Mouse (Mus musculus): ENCODE measurements around the gene Tagap. TPM values are rescaled to one million over a fixed set of nuclear protein-coding genes. Genes with fewer than 3 reads are reported as not detected.

Tagap gene
- polyA plus RNA-seq, 1 experiment from 2014 or later, result 0.43 TPM

DNA sequence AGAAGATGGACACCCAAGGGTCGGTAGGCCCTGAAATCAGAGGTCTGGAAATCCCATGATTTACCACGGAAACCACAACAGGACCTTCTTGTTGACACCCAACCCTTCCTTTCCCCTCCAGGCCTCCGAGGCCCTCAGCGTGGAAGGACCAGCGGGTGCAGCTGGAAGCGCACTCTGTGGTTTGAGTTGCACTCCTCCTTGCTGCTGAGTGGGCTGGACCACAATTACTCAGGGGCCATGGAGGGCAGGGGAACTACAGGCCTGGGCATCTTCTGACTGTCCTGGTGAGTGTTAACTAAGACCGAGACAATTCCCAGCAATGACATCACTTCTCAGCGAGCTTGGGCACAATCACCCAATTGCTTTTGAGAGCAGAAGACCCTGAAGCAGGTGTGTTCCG lies 36.8 kb upstream of the Tagap start:
- Histone ChIP-seq H3K9me3 (ENCODE audit: control insufficient read depth, low read length) (no peaks in the 10 kb centered on the region), H3K4me3 (replicated peaks; ENCODE audit: low read length) (no peak overlapping the region), H3K9ac (replicated peaks; ENCODE audit: low read depth, low read length) (no peak overlapping the region), H3K36me3 (ENCODE audit: control insufficient read depth, insufficient read depth) (no peaks in the 10 kb centered on the region), H3K27ac (ENCODE audit: low read length) (no peak overlapping the region), H3K4me2 (ENCODE audit: low read length) (no peak overlapping the region), H3K27me3 (replicated peaks; ENCODE audit: control insufficient read depth, insufficient read depth, low read length) (no peaks in the 10 kb centered on the region), H3K4me1 (replicated peaks; ENCODE audit: control insufficient read depth, insufficient read depth, low read length) (no peaks in the 10 kb centered on the region)
- WGBS, result 87% methylated on average over 9 of the region's 9 CpGs
- ATAC-seq, result no peak

DNA sequence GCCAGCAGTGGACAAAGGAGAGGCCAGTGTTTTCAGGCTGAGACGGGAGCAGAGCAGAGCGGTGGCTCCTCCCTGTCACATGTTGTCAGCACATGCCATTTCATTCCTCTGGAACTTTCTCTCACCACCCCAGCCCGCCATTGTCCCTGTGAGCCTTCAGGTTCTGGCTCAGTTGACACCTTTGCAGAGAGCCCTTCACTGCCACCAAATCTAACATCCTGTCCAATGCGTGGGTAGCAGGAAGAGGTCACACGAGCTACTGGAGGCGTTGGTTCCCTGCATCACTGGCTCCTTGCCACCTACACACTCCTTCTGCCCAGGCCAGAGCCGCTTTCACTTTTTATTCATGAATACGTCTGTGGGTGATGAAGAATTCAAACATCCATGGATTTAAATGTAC lies 33.1 kb upstream of the Tagap start:
- Histone ChIP-seq H3K9ac (replicated peaks; ENCODE audit: low read depth, low read length) (no peak overlapping the region), H3K4me2 (ENCODE audit: low read length) (no peak overlapping the region), H3K27ac (ENCODE audit: low read length) (no peak overlapping the region), H3K9me3 (ENCODE audit: control insufficient read depth, low read length) (no peaks in the 10 kb centered on the region), H3K4me3 (replicated peaks; ENCODE audit: low read length) (no peak overlapping the region), H3K36me3 (ENCODE audit: control insufficient read depth, insufficient read depth) (no peaks in the 10 kb centered on the region), H3K27me3 (replicated peaks; ENCODE audit: control insufficient read depth, insufficient read depth, low read length) (no peaks in the 10 kb centered on the region), H3K4me1 (replicated peaks; ENCODE audit: control insufficient read depth, insufficient read depth, low read length) (no peaks in the 10 kb centered on the region)
- WGBS, result 73% methylated on average over 8 of the region's 8 CpGs
- no peak for ATAC-seq

DNA sequence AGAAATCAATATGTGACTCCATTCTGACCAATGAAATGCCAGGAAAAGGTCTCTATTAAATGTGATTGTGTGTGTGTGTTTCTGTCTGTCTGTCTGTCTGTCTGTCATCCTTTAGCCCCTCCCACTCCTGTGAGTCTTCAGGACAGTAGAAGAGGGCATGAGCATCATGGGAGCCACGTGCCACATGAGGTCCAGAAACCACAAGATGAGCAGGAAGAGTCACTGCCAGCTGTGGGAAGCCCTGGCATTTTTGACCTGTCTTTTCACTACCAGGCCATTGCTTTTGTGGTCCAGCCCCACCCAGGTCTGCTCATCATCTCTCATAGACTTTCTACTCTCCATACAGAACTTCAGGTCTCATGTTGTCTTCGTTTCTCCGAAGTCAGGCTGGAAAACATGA lies 31.7 kb upstream of the Tagap start:
- Histone ChIP-seq H3K9me3 (ENCODE audit: control insufficient read depth, low read length) (no peaks in the 10 kb centered on the region), H3K4me1 (replicated peaks; ENCODE audit: control insufficient read depth, insufficient read depth, low read length) (no peaks in the 10 kb centered on the region), H3K36me3 (ENCODE audit: control insufficient read depth, insufficient read depth) (no peaks in the 10 kb centered on the region), H3K27me3 (replicated peaks; ENCODE audit: control insufficient read depth, insufficient read depth, low read length) (no peaks in the 10 kb centered on the region), H3K4me3 (replicated peaks; ENCODE audit: low read length) (no peak overlapping the region), H3K4me2 (ENCODE audit: low read length) (no peak overlapping the region), H3K27ac (ENCODE audit: low read length) (no peak overlapping the region), H3K9ac (replicated peaks; ENCODE audit: low read depth, low read length) (no peak overlapping the region)
- no peak for ATAC-seq
- 87% methylated on average over 3 of the region's 3 CpGs for WGBS

DNA sequence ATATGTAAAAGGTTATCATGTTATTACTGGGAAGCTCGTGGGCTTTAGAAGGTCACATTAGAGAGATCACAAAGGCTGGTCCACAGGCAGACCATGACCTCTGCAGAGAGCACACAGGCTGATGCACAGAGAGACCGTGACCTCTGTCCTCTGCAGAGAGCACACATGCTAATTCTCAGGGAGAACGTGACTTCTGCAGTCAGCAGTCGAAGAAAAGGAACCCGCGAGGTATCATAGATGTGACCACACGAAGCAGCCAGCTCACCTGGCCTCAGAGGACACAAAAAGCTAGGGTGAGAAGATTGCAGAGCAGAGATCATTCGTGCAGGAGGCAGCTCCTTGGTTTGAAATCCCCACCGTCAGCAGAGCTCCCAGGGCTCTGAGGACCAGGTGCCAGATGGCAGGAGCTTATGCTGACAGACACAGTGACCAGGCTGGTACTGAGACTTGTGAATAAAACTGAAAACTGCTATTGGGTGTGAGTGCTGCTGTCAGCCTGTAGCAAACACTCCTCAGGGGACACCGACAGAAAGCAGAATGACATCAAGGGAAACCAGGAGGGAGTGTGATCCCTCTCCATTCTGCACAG lies 29.7 kb upstream of the Tagap start:
- H3K9me3 ChIP-seq (ENCODE audit: control insufficient read depth, low read length), result no peaks in the 10 kb centered on the region
- no peak overlapping the region for H3K9ac ChIP-seq (replicated peaks; ENCODE audit: low read depth, low read length)
- H3K27ac ChIP-seq (ENCODE audit: low read length), result no peak overlapping the region
- no peaks in the 10 kb centered on the region for H3K27me3 ChIP-seq (replicated peaks; ENCODE audit: control insufficient read depth, insufficient read depth, low read length)
- WGBS, result 71% methylated on average over 10 of the region's 10 CpGs
- no peaks in the 10 kb centered on the region for H3K4me1 ChIP-seq (replicated peaks; ENCODE audit: control insufficient read depth, insufficient read depth, low read length)
- H3K4me3 ChIP-seq (replicated peaks; ENCODE audit: low read length), result no peak overlapping the region
- H3K36me3 ChIP-seq (ENCODE audit: control insufficient read depth, insufficient read depth), result no peaks in the 10 kb centered on the region
- peak; percentile 68; the same call in 1 of the 2 replicates for ATAC-seq
- H3K4me2 ChIP-seq (ENCODE audit: low read length), result no peak overlapping the region

DNA sequence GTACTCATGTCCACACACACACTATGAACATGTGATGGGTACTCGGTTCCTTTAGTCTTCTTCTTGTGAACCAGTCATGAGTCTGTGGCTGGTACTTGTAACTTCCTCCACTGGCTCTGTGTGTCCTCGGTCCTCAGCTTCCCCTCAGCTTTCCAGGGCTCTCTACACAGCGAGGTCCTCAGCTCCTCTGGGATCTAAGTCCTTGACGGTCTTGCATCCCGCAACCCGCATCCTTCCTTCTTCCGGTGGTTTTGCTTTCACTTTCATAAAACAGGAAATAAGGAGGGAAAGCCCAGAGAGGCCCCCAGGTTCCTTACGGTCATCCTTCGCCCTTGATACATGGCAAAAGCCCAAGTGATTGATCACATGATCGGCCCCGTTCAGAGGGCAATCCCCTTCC lies 28.7 kb upstream of the Tagap start:
- H3K27ac ChIP-seq (ENCODE audit: low read length), result no peak overlapping the region
- H3K9ac ChIP-seq (replicated peaks; ENCODE audit: low read depth, low read length), result no peak overlapping the region
- H3K4me1 ChIP-seq (replicated peaks; ENCODE audit: control insufficient read depth, insufficient read depth, low read length), result peaks cover 2% of the 10 kb centered on the region
- no peak overlapping the region for H3K4me3 ChIP-seq (replicated peaks; ENCODE audit: low read length)
- no peak overlapping the region for H3K4me2 ChIP-seq (ENCODE audit: low read length)
- no peaks in the 10 kb centered on the region for H3K9me3 ChIP-seq (ENCODE audit: control insufficient read depth, low read length)
- ATAC-seq, result no peak
- no peaks in the 10 kb centered on the region for H3K36me3 ChIP-seq (ENCODE audit: control insufficient read depth, insufficient read depth)
- no peaks in the 10 kb centered on the region for H3K27me3 ChIP-seq (replicated peaks; ENCODE audit: control insufficient read depth, insufficient read depth, low read length)
- WGBS, result 83% methylated on average over 11 of the region's 11 CpGs

DNA sequence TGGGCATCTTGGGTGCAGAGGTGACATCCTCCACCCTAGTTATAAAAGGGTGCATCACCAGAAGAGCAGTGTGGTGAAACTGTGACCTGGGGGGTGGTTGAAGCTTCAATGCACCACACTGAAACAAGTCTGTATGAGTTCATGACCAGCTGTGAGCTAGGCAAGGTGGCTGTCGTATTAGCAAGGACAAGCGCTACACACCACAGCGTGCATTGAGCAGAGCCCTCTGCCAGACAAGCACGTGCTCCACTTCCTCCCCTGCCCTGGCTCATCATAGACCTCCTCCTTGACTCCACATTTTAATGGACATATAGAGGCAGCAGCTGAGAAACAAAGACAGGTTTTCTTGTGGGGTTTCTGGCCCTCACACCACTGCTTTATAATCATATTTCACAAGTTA lies 28.0 kb upstream of the Tagap start:
- 84% methylated on average over 4 of the region's 4 CpGs for WGBS
- H3K9me3 ChIP-seq (ENCODE audit: control insufficient read depth, low read length), result no peaks in the 10 kb centered on the region
- no peak overlapping the region for H3K9ac ChIP-seq (replicated peaks; ENCODE audit: low read depth, low read length)
- H3K36me3 ChIP-seq (ENCODE audit: control insufficient read depth, insufficient read depth), result no peaks in the 10 kb centered on the region
- H3K27me3 ChIP-seq (replicated peaks; ENCODE audit: control insufficient read depth, insufficient read depth, low read length), result no peaks in the 10 kb centered on the region
- H3K4me1 ChIP-seq (replicated peaks; ENCODE audit: control insufficient read depth, insufficient read depth, low read length), result peaks cover 5% of the 10 kb centered on the region
- H3K4me2 ChIP-seq (ENCODE audit: low read length), result no peak overlapping the region
- no peak overlapping the region for H3K4me3 ChIP-seq (replicated peaks; ENCODE audit: low read length)
- no peak for ATAC-seq
- no peak overlapping the region for H3K27ac ChIP-seq (ENCODE audit: low read length)

DNA sequence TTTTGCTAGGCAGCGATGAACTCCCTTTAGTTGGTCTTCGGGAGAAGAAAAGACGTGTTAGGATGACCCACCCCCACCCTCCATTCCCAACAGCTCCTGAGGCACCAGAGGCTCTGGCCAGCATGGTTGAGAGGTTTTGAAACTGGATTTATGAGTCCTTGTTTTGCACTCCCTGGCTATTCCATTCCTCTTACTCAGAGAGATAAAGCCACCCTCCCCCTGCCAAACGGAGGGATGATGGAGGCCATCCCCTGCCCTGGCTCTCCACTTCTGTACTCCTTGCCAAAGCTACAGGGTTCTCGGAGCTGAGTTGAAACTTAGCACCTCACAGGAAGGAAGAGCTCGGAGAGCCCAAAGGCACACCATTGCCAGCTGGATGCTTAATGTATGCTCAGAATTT lies 26.6 kb upstream of the Tagap start:
- no peaks in the 10 kb centered on the region for H3K27me3 ChIP-seq (replicated peaks; ENCODE audit: control insufficient read depth, insufficient read depth, low read length)
- H3K9me3 ChIP-seq (ENCODE audit: control insufficient read depth, low read length), result no peaks in the 10 kb centered on the region
- H3K9ac ChIP-seq (replicated peaks; ENCODE audit: low read depth, low read length), result no peak overlapping the region
- WGBS, result 83% methylated on average over 6 of the region's 6 CpGs
- H3K36me3 ChIP-seq (ENCODE audit: control insufficient read depth, insufficient read depth), result no peaks in the 10 kb centered on the region
- no peak for ATAC-seq
- no peak overlapping the region for H3K4me2 ChIP-seq (ENCODE audit: low read length)
- no peak overlapping the region for H3K4me3 ChIP-seq (replicated peaks; ENCODE audit: low read length)
- peaks cover 5% of the 10 kb centered on the region for H3K4me1 ChIP-seq (replicated peaks; ENCODE audit: control insufficient read depth, insufficient read depth, low read length)
- H3K27ac ChIP-seq (ENCODE audit: low read length), result no peak overlapping the region

DNA sequence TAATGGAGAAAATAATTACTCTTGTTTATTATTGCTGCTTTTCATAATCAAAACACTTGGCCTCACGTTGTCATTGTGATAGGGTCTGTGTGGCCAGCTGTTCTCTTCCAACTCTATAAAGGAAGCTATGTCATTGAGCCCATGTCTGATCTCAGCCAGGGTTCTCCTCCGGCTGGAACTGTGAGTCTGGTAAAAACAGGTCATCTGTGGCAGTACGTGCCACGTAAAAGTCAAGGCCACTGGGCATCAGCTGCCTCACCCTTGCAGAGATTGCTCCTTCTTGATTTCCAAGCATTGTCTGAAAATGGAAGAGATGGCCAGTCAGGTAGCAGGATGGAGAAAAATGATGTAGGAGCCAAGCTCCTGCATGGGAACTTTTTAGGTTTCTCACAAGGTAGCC lies 25.8 kb upstream of the Tagap start:
- no peak for ATAC-seq
- no peaks in the 10 kb centered on the region for H3K27me3 ChIP-seq (replicated peaks; ENCODE audit: control insufficient read depth, insufficient read depth, low read length)
- H3K4me2 ChIP-seq (ENCODE audit: low read length), result no peak overlapping the region
- H3K9ac ChIP-seq (replicated peaks; ENCODE audit: low read depth, low read length), result no peak overlapping the region
- no peaks in the 10 kb centered on the region for H3K9me3 ChIP-seq (ENCODE audit: control insufficient read depth, low read length)
- H3K27ac ChIP-seq (ENCODE audit: low read length), result no peak overlapping the region
- 77% methylated on average over 4 of the region's 4 CpGs for WGBS
- peaks cover 5% of the 10 kb centered on the region for H3K4me1 ChIP-seq (replicated peaks; ENCODE audit: control insufficient read depth, insufficient read depth, low read length)
- H3K4me3 ChIP-seq (replicated peaks; ENCODE audit: low read length), result no peak overlapping the region
- no peaks in the 10 kb centered on the region for H3K36me3 ChIP-seq (ENCODE audit: control insufficient read depth, insufficient read depth)

DNA sequence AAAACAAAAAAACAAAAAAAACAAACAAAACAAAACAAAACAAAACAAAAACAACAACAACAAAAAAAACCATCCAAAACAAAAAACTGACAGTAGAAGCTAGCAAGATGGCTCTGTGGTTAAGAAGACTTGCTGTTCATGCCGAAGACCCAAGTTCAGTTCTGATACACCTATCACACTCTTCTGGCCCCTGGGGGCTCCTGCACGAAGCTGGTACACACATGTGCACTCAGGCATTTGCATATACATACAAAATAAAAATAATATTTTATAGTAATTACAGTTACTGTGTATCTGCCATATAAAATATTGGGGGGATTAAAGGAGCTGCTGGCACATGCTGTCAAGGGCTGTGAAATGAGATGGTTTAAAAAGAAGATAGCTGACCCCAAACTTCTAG lies 24.3 kb upstream of the Tagap start:
- no peak overlapping the region for H3K9ac ChIP-seq (replicated peaks; ENCODE audit: low read depth, low read length)
- H3K9me3 ChIP-seq (ENCODE audit: control insufficient read depth, low read length), result no peaks in the 10 kb centered on the region
- 86% methylated on average over 2 of the region's 2 CpGs for WGBS
- no peak overlapping the region for H3K4me3 ChIP-seq (replicated peaks; ENCODE audit: low read length)
- H3K36me3 ChIP-seq (ENCODE audit: control insufficient read depth, insufficient read depth), result no peaks in the 10 kb centered on the region
- H3K4me2 ChIP-seq (ENCODE audit: low read length), result no peak overlapping the region
- H3K27me3 ChIP-seq (replicated peaks; ENCODE audit: control insufficient read depth, insufficient read depth, low read length), result no peaks in the 10 kb centered on the region
- H3K27ac ChIP-seq (ENCODE audit: low read length), result no peak overlapping the region
- no peak for ATAC-seq
- H3K4me1 ChIP-seq (replicated peaks; ENCODE audit: control insufficient read depth, insufficient read depth, low read length), result peaks cover 5% of the 10 kb centered on the region

DNA sequence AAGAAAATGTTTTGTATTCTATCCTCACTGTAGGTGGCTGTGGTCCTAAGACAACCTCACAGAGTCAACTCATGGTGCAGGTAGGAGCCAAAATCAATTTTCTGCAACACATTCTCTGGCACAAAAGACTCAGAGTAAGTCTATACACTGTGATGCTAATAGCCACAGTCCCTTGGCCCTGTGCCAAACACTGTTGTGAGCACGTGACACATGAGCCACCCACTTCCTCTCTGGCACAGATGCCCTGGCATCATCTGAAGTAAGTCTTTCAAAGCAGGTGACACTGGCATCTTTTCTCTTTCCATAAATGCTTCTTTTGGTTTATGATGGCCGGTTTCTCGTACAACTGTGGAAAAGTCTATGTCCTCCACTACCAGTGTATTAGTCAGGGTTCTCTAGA lies 23.4 kb upstream of the Tagap start:
- Histone ChIP-seq H3K27me3 (replicated peaks; ENCODE audit: control insufficient read depth, insufficient read depth, low read length) (no peaks in the 10 kb centered on the region), H3K27ac (ENCODE audit: low read length) (no peak overlapping the region), H3K9me3 (ENCODE audit: control insufficient read depth, low read length) (no peaks in the 10 kb centered on the region), H3K36me3 (ENCODE audit: control insufficient read depth, insufficient read depth) (no peaks in the 10 kb centered on the region), H3K4me3 (replicated peaks; ENCODE audit: low read length) (no peak overlapping the region), H3K4me2 (ENCODE audit: low read length) (no peak overlapping the region), H3K4me1 (replicated peaks; ENCODE audit: control insufficient read depth, insufficient read depth, low read length) (peaks cover 5% of the 10 kb centered on the region), H3K9ac (replicated peaks; ENCODE audit: low read depth, low read length) (no peak overlapping the region)
- WGBS, result 59% methylated on average over 3 of the region's 3 CpGs
- no peak for ATAC-seq
